Mouse (Mus musculus) lung, embryonic 15.5 days (tissue): ENCODE results near the gene Pms2. TPM values are rescaled to one million over a fixed set of nuclear protein-coding genes. Genes with fewer than 3 reads are reported as not detected.

Experiments
- ATAC-seq: fragments of 200-750 bp; cut with Nextera tagmentation; 2 replicates; pipeline ENCODE4 v1.8.0; 2017; ENCODE audit warnings: moderate number of reproducible peaks, borderline replicate concordance; ENCODE audit not compliant: low FRiP score, low TSS enrichment; ENCODE audit errors: extremely low read depth
- H3K27ac ChIP-seq: fragments of 300-500 bp; sonication (generic); 2 replicates; pipeline ENCODE4 v1.5.1; 2015; ENCODE audit warnings: moderate library complexity, mild to moderate bottlenecking, inconsistent platforms
- H3K27me3 ChIP-seq: fragments of 300-500 bp; sonication (generic); 2 replicates; pipeline ENCODE4 v1.6.1; 2015; ENCODE audit warnings: inconsistent platforms
- H3K36me3 ChIP-seq: fragments of 300-500 bp; sonication (generic); 2 replicates; pipeline ENCODE4 v1.6.1; 2015; ENCODE audit warnings: inconsistent platforms
- H3K4me1 ChIP-seq: fragments of 300-500 bp; sonication (generic); 2 replicates; pipeline ENCODE4 v1.6.1; 2015; ENCODE audit warnings: inconsistent platforms
- H3K4me2 ChIP-seq: fragments of 300-500 bp; sonication (generic); 2 replicates; pipeline ENCODE4 v1.6.1; 2015; ENCODE audit warnings: inconsistent platforms, mild to moderate bottlenecking, moderate library complexity
- H3K4me3 ChIP-seq: fragments of 300-500 bp; sonication (generic); 2 replicates; pipeline ENCODE4 v1.5.1; 2015; ENCODE audit warnings: mild to moderate bottlenecking, inconsistent platforms
- H3K9ac ChIP-seq: fragments of 300-500 bp; sonication (generic); 2 replicates; pipeline ENCODE4 v1.6.1; 2015; ENCODE audit warnings: inconsistent platforms
- H3K9me3 ChIP-seq: fragments of 300-500 bp; sonication (generic); 2 replicates; pipeline ENCODE4 v1.6.1; 2016; ENCODE audit warnings: inconsistent platforms
- WGBS: fragments of 180-500 bp; shearing (Covaris S2); methylation state at CpG from one replicate; pipeline ENCODE4 v1.1.7; 2015; 5-methylcytosine and 5-hydroxymethylcytosine counted together
- polyA plus RNA-seq: library from polyadenylated mRNA; unstranded; fragments of >200 nt; fragmentation: Nextera tagmentation; extraction: Ambion mirVana; gene quantifications from 2 replicates; pipeline ENCODE4 v1.2.1, GENCODE M21; 2015

Gene Pms2
- polyA plus RNA-seq, 1 experiment from 2014 or later: 31.2 TPM

DNA sequence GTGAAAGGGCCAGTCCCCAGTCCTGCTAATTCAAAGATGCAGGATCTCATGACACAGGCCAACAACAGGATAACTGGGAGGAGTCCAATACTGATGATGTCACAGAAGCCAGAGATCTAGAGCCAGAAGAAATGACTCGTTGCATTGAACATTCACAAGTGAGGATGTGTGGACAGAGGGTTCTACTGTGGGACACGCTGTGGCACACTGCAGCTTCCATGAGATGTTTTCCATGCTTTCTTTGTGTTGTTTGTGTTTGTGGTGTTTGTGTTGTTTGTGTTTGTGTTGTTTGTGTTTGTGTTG is 65.8 kb downstream of the Pms2 start:
- 44% methylated on average over 2 of the region's 2 CpGs for WGBS
- Histone ChIP-seq H3K27ac (no peak overlapping the region), H3K4me2 (no peak overlapping the region), H3K36me3 (no peaks in the 10 kb centered on the region), H3K9me3 (no peaks in the 10 kb centered on the region), H3K4me3 (no peak overlapping the region), H3K9ac (no peak overlapping the region), H3K27me3 (no peaks in the 10 kb centered on the region), H3K4me1 (no peaks in the 10 kb centered on the region)
- ATAC-seq: peak; percentile 11; the same call in 1 of the 2 replicates

DNA sequence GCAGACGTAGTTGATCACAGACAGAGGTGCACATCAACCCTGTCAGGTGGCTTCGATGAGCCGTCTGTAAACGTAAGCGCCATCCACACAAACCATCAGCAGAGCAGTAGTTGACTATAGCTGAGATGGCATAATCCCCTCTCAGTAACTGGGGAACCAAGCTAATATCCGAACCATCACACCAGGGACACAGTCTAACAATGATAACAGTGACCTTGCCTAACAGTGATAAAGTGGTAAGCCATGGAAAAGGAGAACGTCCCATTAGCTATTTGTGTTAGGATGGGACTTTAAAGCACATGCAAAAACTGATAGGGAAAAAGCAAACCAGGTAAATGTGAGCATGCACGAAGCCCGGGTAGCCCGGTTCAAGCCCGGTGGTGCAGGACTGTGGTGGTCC is 66.5 kb downstream of the Pms2 start:
- H3K9ac ChIP-seq: no peak overlapping the region
- ATAC-seq: no peak
- H3K4me1 ChIP-seq: no peaks in the 10 kb centered on the region
- no peaks in the 10 kb centered on the region for H3K9me3 ChIP-seq
- WGBS: 78% methylated on average over 11 of the region's 11 CpGs
- no peaks in the 10 kb centered on the region for H3K36me3 ChIP-seq
- H3K27me3 ChIP-seq: no peaks in the 10 kb centered on the region
- no peak overlapping the region for H3K4me2 ChIP-seq
- H3K27ac ChIP-seq: no peak overlapping the region
- no peak overlapping the region for H3K4me3 ChIP-seq

DNA sequence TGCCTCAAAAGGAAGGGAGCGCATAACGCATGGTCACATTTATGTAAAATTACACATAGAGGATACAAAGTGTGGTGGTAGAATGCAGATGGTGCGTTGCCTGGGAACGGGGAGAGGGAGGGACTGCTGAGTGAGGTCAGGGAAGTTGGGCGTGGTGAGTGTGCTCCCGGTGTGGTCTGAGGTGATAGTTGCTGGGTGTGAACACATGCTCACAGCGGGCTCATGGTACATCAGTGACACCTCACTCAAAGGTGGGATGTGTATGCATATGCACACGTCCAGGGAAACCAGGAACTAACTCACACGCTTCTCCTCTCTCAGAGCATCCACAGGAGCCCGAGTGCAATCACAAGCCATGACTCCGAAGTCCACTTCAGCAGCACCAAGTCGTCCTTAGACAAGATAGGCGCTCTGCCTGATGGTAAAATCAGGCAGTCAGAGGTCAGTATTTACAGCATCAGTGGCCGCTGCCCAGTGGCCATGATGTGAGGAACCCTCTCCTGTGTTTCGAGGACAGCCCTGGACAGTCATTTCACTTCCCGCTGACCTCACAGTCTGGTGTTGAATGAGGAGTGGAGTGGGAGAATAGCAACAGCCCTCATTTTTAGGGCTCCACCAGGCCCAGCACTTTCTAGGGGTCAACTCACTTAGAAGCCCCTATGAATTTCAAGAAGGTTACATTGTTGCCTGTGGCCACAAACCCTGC is 67.1 kb downstream of the Pms2 start:
- no peak; the same call in 1 of the 2 replicates for ATAC-seq
- Histone ChIP-seq H3K4me3 (no peak overlapping the region), H3K9ac (no peak overlapping the region), H3K4me2 (no peak overlapping the region), H3K4me1 (no peaks in the 10 kb centered on the region), H3K9me3 (no peaks in the 10 kb centered on the region), H3K36me3 (no peaks in the 10 kb centered on the region), H3K27me3 (no peaks in the 10 kb centered on the region), H3K27ac (no peak overlapping the region)
- WGBS: 54% methylated on average over 16 of the region's 16 CpGs

DNA sequence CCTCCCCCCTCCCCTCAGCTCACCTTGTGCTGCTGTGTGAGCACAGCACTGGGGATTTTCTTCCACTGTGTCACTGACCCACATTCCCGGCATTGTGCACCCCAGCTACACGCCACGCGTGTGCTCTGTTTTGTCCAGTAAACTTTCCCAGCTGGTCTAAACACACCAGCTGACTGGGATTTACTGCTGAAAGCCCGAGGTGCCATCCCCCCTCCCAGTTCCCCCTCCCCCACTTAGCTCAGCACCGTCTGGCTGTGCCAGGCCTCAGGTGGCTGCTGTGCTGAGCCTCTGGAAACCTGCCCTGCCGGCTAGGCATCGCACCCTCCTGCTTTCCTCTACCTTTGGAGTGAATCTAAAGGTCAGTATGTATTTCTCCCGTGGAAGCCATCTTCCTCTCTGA is 71.1 kb downstream of the Pms2 start:
- H3K9me3 ChIP-seq: no peaks in the 10 kb centered on the region
- no peak overlapping the region for H3K9ac ChIP-seq
- no peak overlapping the region for H3K4me2 ChIP-seq
- 35% methylated on average over 9 of the region's 9 CpGs for WGBS
- no peak for ATAC-seq
- H3K27ac ChIP-seq: no peak overlapping the region
- H3K4me3 ChIP-seq: no peak overlapping the region
- peaks cover 8% of the 10 kb centered on the region for H3K36me3 ChIP-seq
- no peaks in the 10 kb centered on the region for H3K27me3 ChIP-seq
- H3K4me1 ChIP-seq: no peaks in the 10 kb centered on the region

DNA sequence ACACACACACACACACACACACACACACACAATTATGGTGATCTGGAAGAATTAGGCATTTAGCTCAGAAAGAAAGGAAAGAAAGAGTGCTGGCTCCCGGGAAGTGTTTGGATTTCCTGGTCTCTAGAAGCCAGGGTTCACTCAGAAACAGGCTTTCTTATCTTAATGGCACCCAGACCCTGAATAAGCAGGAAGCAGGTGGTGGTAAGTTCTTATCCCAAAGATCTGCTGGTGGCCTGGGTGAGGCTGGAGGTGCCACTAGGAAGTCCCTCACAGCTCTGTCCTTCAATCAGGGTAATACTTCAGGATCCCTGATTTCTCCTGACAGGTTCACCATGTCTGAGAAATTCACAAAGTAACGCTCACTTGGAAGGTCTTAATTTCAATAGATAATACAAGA is 72.6 kb downstream of the Pms2 start:
- no peak overlapping the region for H3K4me3 ChIP-seq
- no peak overlapping the region for H3K9ac ChIP-seq
- no peak for ATAC-seq
- no peaks in the 10 kb centered on the region for H3K9me3 ChIP-seq
- H3K36me3 ChIP-seq: peaks cover 19% of the 10 kb centered on the region
- no peak overlapping the region for H3K27ac ChIP-seq
- H3K4me1 ChIP-seq: no peaks in the 10 kb centered on the region
- no peak overlapping the region for H3K4me2 ChIP-seq
- 54% methylated on average over 2 of the region's 2 CpGs for WGBS
- no peaks in the 10 kb centered on the region for H3K27me3 ChIP-seq

Other genes with a start within 250 kb of the Pms2 start
- gene Usp42, start 177.7 kb upstream of the Pms2 start, polyA plus RNA-seq: 20.0 and 20.4 TPM in 2 replicates
- gene Eif2ak1, start 92.2 kb upstream of the Pms2 start, polyA plus RNA-seq: 33.3 and 36.4 TPM in 2 replicates
- gene Ankrd61, start 12.3 kb upstream of the Pms2 start, polyA plus RNA-seq: 0.24 and 0.35 TPM in 2 replicates
- gene Aimp2, start 117 bp upstream of the Pms2 start, polyA plus RNA-seq: 95.5 and 103 TPM in 2 replicates
- 0.65 and 0.72 TPM in 2 replicates for gene Gm42421, start 18.2 kb downstream of the Pms2 start, polyA plus RNA-seq
- 0.89 and 0.95 TPM in 2 replicates for gene Rsph10b, start 23.1 kb downstream of the Pms2 start, polyA plus RNA-seq
- 71.9 and 78.4 TPM in 2 replicates for gene Ccz1, start 104.9 kb downstream of the Pms2 start, polyA plus RNA-seq
- not detected in 2 replicates for gene Ocm, start 116.7 kb downstream of the Pms2 start, polyA plus RNA-seq
- 4.0 and 4.4 TPM in 2 replicates for gene Lmtk2, start 190.5 kb downstream of the Pms2 start, polyA plus RNA-seq